In the genomic region with DNA sequence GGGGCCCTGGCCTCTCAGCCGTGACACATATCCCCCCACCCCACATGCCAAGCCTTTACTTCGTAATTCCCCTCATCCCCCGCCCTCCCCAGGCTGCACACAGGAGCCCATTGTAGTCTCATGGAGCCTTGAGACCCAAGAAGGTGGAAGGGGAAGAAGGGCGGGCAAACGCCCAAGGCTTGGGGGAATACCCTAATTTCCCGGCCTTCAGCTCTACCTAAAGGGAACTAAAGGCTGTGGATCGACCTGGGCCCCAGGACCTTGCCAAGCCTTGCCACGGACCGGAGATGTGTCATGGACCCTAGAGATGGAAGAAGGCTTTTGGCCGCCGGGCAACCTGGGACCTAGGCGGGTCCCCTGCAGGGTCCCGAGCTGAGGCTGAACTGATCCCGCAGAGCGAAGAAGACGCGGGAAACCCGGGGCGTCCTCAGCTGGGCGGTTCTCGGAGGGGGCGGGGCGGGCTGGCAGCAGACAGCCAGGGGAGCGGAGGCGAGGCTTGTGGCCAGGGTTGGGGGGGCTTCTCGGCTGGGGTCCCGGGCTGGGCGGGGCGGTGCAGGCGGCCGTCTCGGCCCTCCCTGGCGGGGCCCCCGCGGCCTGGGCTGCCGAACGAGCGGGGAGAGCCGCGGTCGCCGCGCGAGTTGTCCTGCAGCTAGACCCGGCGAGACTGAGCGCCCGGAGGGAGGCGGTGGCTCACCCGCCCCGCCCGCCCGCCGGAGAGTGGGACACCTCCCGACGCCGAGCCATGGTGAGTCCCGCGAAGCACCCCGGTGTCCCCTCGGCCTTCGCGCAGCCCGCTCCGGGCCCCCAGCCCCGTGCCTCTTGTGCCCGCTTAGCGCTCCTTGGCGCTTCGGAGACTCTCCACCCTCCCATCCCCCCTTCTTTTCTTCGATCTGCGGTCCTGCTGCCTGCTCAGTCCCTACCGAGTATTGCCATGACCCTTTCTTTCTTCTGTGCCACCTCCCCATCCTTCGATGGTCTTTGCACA, we compare ENCODE assay signal across 8 mouse cellular contexts. TPM values are rescaled to one million over a fixed set of nuclear protein-coding genes. Genes with fewer than 3 reads are reported as not detected.
A peak's percentile ranks its signal among the peaks of the same experiment; 100 is the strongest.
DNase-seq lines count a peak whose midpoint lies in the region; ATAC-seq lines count a peak whose summit lies in the region.

A gene (plus strand): TSS at position 473 of the 985 bp plus-strand sequence.

- H3K4me1 ChIP-seq in forebrain, embryonic 13.5 days: peaks cover 32% of the 10 kb centered on the region

- H3K36me3 ChIP-seq in forebrain, embryonic 13.5 days (ENCODE audit: poor library complexity, severe bottlenecking): peaks cover 23% of the 10 kb centered on the region

- peak; percentile 89 for DNase-seq in Muller cell, postnatal 12 days (ENCODE audit: inconsistent ontology term)
- DNase-seq in cerebellum, adult 11 months: peak; percentile 52
- DNase-seq in heart, postnatal 25 days (ENCODE audit: low spot score): peak; percentile 64
- peak; percentile 66 for DNase-seq in layer of hippocampus, adult 9-11 months
- DNase-seq in lung, postnatal 10 days: peak; percentile 89
- DNase-seq in ovary, postnatal 36 days (ENCODE audit: low spot score): peak; percentile 82
- peak; percentile 78 for DNase-seq in urinary bladder, postnatal 14 days (ENCODE audit: low spot score)

- ATAC-seq in forebrain, embryonic 13.5 days: peak; percentile 90

- H3K9me3 ChIP-seq in forebrain, embryonic 13.5 days (replicated peaks): no peaks in the 10 kb centered on the region

- H3K9ac ChIP-seq in forebrain, embryonic 13.5 days: peak within 1 kb of the TSS; percentile 91

- peak within 1 kb of the TSS; percentile 73 for H3K4me3 ChIP-seq in forebrain, embryonic 13.5 days

- peak within 1 kb of the TSS; percentile 95 for H3K4me2 ChIP-seq in forebrain, embryonic 13.5 days

- H3K27me3 ChIP-seq in forebrain, embryonic 13.5 days: no peaks in the 10 kb centered on the region

- under 1% methylated on average over 45 of the region's 74 CpGs for WGBS in forebrain, embryonic 13.5 days

- peak within 1 kb of the TSS; percentile 90 for H3K27ac ChIP-seq in forebrain, embryonic 13.5 days

- intact Hi-C loops in heart, postnatal 25 days (cut with DNase I): loop anchor here (2.0 kb wide), 2 partner anchors 38 to 44 kb away; no protein-coding TSS in a partner anchor

RNA-seq across cellular contexts. Expression of the gene that starts here (rescaled TPM):
- 75.9 and 84.7 TPM in 2 replicates for polyA plus RNA-seq in forebrain, embryonic 13.5 days (2015; fragmentation: Nextera tagmentation; extraction: Ambion mirVana)
- 10 to 100 TPM; 31.2 to 41.2 TPM for total RNA-seq in heart, postnatal 25 days (2021)

Comparison
In these comparisons a context has a peak if more than half of its experiments do, and no peak if none do; other contexts are left out.
1. Peak in every context shown above with its lines: DNase-seq, ATAC-seq, H3K4me3 ChIP-seq and H3K27ac ChIP-seq.